Comparison of ENCODE assay signal across 8 mouse cellular contexts in the genomic region with DNA sequence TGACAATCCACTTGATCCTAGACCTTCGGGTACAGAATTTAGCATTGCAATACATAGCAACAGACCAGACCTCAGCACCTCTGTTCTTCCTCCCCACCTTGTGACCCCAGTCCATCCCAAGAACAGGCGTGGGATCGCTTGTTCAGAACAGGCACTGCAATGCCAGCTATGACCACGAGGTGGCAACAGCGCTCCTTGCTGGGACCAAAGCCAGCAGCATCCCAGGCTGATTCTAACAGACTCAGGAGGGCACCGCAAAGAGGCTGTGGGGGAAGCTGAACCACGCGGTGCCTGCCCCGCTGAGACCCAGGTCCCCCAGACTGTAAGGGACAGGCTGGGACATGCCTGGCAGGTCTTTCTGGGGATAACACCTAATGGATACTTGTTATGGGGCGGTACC. TPM values are rescaled to one million over a fixed set of nuclear protein-coding genes. Genes with fewer than 3 reads are reported as not detected.
DNase-seq lines count a peak whose midpoint lies in the region; ATAC-seq and TF ChIP-seq lines count a peak whose summit lies in the region.

No protein-coding gene starts in this region.

- H3K4me1 ChIP-seq in G1E (ENCODE audit: insufficient read depth, low read depth, low read length): peaks cover 10% of the 10 kb centered on the region
- peaks cover 2% of the 10 kb centered on the region for H3K4me1 ChIP-seq in forebrain, embryonic 15.5 days
- H3K4me1 ChIP-seq in hindbrain, embryonic 10.5 days (replicated peaks): peaks cover 6% of the 10 kb centered on the region
- H3K4me1 ChIP-seq in lung, postnatal 0 days (ENCODE audit: insufficient read depth, low read depth, low read length): no peaks in the 10 kb centered on the region

- peak; percentile 76 for DNase-seq in G1E (ENCODE audit: low spot score)
- DNase-seq in cerebellum, adult 11-12 months: peak; percentile 83
- DNase-seq in hindbrain, embryonic 10.5 days (ENCODE audit: low spot score): peak; percentile 94
- DNase-seq in layer of hippocampus, adult 9-10 months (ENCODE audit: low spot score): peak; percentile 89
- peak; percentile 83 for DNase-seq in lung, postnatal 0 days (ENCODE audit: low spot score)
- peak; percentile 94 for DNase-seq in ovary, postnatal 14 days (ENCODE audit: low spot score)
- DNase-seq in thymus, postnatal 14 days: peak; percentile 93

- no peak overlapping the region for H3K4me3 ChIP-seq in G1E (ENCODE audit: low read depth, low read length)
- H3K4me3 ChIP-seq in forebrain, embryonic 15.5 days: no peak overlapping the region
- H3K4me3 ChIP-seq in hindbrain, embryonic 10.5 days: peak overlapping the region; percentile 2; the same call in 1 of the 2 replicates
- H3K4me3 ChIP-seq in lung, postnatal 0 days (ENCODE audit: low read depth, low read length): no peak overlapping the region

- H3K27ac ChIP-seq in forebrain, embryonic 15.5 days (replicated peaks): no peak overlapping the region
- H3K27ac ChIP-seq in hindbrain, embryonic 10.5 days: no peak overlapping the region
- H3K27ac ChIP-seq in lung, postnatal 0 days (ENCODE audit: low read length): no peak overlapping the region

- no peak overlapping the region for H3K4me2 ChIP-seq in forebrain, embryonic 15.5 days (replicated peaks)
- no peak overlapping the region for H3K4me2 ChIP-seq in lung, postnatal 0 days (replicated peaks; ENCODE audit: low read depth, low read length)

- peak; percentile 100 for TF ChIP-seq CTCF in G1E (IDR thresholded peaks at IDR 0.05; ENCODE audit: low read depth, low read length)
- TF ChIP-seq CTCF in lung, postnatal 0 days (IDR thresholded peaks at IDR 0.05): peak; percentile 100

- 3% methylated on average over 10 of the region's 10 CpGs for WGBS in forebrain, embryonic 15.5 days
- 6% methylated on average over 10 of the region's 10 CpGs for WGBS in hindbrain, embryonic 10.5 days
- 5% methylated on average over 10 of the region's 10 CpGs for WGBS in lung, postnatal 0 days

- H3K9me3 ChIP-seq in G1E (replicated peaks): peaks cover 14% of the 10 kb centered on the region
- H3K9me3 ChIP-seq in forebrain, embryonic 15.5 days: no peaks in the 10 kb centered on the region
- no peaks in the 10 kb centered on the region for H3K9me3 ChIP-seq in hindbrain, embryonic 10.5 days
- H3K9me3 ChIP-seq in lung, postnatal 0 days (ENCODE audit: low read length): no peaks in the 10 kb centered on the region

- no peaks in the 10 kb centered on the region for H3K36me3 ChIP-seq in G1E (replicated peaks)
- no peaks in the 10 kb centered on the region for H3K36me3 ChIP-seq in forebrain, embryonic 15.5 days
- no peaks in the 10 kb centered on the region for H3K36me3 ChIP-seq in hindbrain, embryonic 10.5 days
- H3K36me3 ChIP-seq in lung, postnatal 0 days (ENCODE audit: insufficient read depth, low read length): no peaks in the 10 kb centered on the region

- TF ChIP-seq EP300 in lung, postnatal 0 days (IDR thresholded peaks at IDR 0.05): no peak

- ATAC-seq in G1E (ENCODE audit: extremely low read depth, insufficient number of reproducible peaks, low FRiP score, poor library complexity, severe bottlenecking): peak; percentile 45; the same call in 1 of the 2 replicates
- ATAC-seq in forebrain, embryonic 15.5 days (replicated peaks): peak; percentile 70
- peak; percentile 67 for ATAC-seq in lung, postnatal 0 days

- H3K9ac ChIP-seq in forebrain, embryonic 15.5 days (replicated peaks): no peak overlapping the region
- no peak overlapping the region for H3K9ac ChIP-seq in lung, postnatal 0 days (replicated peaks; ENCODE audit: low read depth)

- H3K27me3 ChIP-seq in G1E (ENCODE audit: insufficient read depth, low read length): peaks cover 21% of the 10 kb centered on the region
- no peaks in the 10 kb centered on the region for H3K27me3 ChIP-seq in forebrain, embryonic 15.5 days
- H3K27me3 ChIP-seq in hindbrain, embryonic 10.5 days (ENCODE audit: insufficient read depth, poor library complexity, severe bottlenecking): no peaks in the 10 kb centered on the region
- no peaks in the 10 kb centered on the region for H3K27me3 ChIP-seq in lung, postnatal 0 days (replicated peaks; ENCODE audit: insufficient read depth, low read length)

RNA-seq across cellular contexts. Expression of a gene that starts 13.5 kb away (rescaled TPM):
- not detected in 2 replicates for total RNA-seq in G1E (2014; fragmentation: Nextera tagmentation)
- total RNA-seq in G1E (2017): 0.05 TPM in 1 of 2 replicates, not detected in the other
- polyA plus RNA-seq in G1E (2012): 0.02 TPM in 1 of 2 replicates, not detected in the other
- 2.4 and 3.0 TPM in 2 replicates for polyA plus RNA-seq in forebrain, embryonic 15.5 days (2015; fragmentation: Nextera tagmentation; extraction: Ambion mirVana)
- 2.2 and 4.2 TPM in 2 replicates for polyA plus RNA-seq in hindbrain, embryonic 10.5 days (2016; fragmentation: Nextera tagmentation; extraction: Ambion mirVana)
- not detected in 2 replicates for polyA plus RNA-seq in lung, postnatal 0 days (2015; fragmentation: Nextera tagmentation; extraction: Ambion mirVana)

RNA-seq across cellular contexts. Expression of a gene that starts 21.6 kb away (rescaled TPM):
- total RNA-seq in G1E (2014; fragmentation: Nextera tagmentation) (270 and 298 TPM in 2 replicates), G1E (2017) (123 and 131 TPM in 2 replicates)
- polyA plus RNA-seq in G1E (2012): 1,702 and 2,389 TPM in 2 replicates
- polyA plus RNA-seq in forebrain, embryonic 15.5 days (2015; fragmentation: Nextera tagmentation; extraction: Ambion mirVana): 106 and 121 TPM in 2 replicates
- polyA plus RNA-seq in hindbrain, embryonic 10.5 days (2016; fragmentation: Nextera tagmentation; extraction: Ambion mirVana): 541 and 748 TPM in 2 replicates
- polyA plus RNA-seq in lung, postnatal 0 days (2015; fragmentation: Nextera tagmentation; extraction: Ambion mirVana): 41.2 and 50.6 TPM in 2 replicates

RNA-seq across cellular contexts. Expression of a gene that starts 30.8 kb away (rescaled TPM):
- total RNA-seq in G1E (2014; fragmentation: Nextera tagmentation) (78.2 and 85.2 TPM in 2 replicates), G1E (2017) (50.8 and 57.0 TPM in 2 replicates)
- 159 and 163 TPM in 2 replicates for polyA plus RNA-seq in G1E (2012)
- 34.8 and 37.4 TPM in 2 replicates for polyA plus RNA-seq in forebrain, embryonic 15.5 days (2015; fragmentation: Nextera tagmentation; extraction: Ambion mirVana)
- 19.1 and 23.9 TPM in 2 replicates for polyA plus RNA-seq in hindbrain, embryonic 10.5 days (2016; fragmentation: Nextera tagmentation; extraction: Ambion mirVana)
- polyA plus RNA-seq in lung, postnatal 0 days (2015; fragmentation: Nextera tagmentation; extraction: Ambion mirVana): 30.8 and 38.6 TPM in 2 replicates
